Comparison of ENCODE assay signal across 21 mouse cellular contexts in genomic region chr1:71052756-71053155, GRCm38 (mm10). TPM values are rescaled to one million over a fixed set of nuclear protein-coding genes. Genes with fewer than 3 reads are reported as not detected.
DNase-seq lines count a peak whose midpoint lies in the region; ATAC-seq lines count a peak whose summit lies in the region.
"Had no signal": no experiment of that assay in that cellular context is flagged by ENCODE, and none has a peak within 500 bp of the region (broad histone marks: within the 10 kb centered on the region; RNA-seq: fewer than 3 reads in every experiment).

No protein-coding gene starts in this region.

- peaks cover 30% of the 10 kb centered on the region for H3K4me1 ChIP-seq in heart, embryonic 12.5 days (replicated peaks)
- peaks cover 15% of the 10 kb centered on the region for H3K4me1 ChIP-seq in heart, embryonic 16.5 days (ENCODE audit: control insufficient read depth, insufficient read depth, low read length)
- H3K4me1 ChIP-seq in liver, embryonic 13.5 days (replicated peaks) = peaks cover 17% of the 10 kb centered on the region
- H3K4me1 ChIP-seq: embryonic facial prominence, embryonic 10.5 days; forebrain, embryonic 10.5 days; hindbrain, embryonic 12.5 days had no signal

- H3K4me2 ChIP-seq in heart, embryonic 12.5 days = no peak overlapping the region
- H3K4me2 ChIP-seq in heart, embryonic 16.5 days (ENCODE audit: low read depth, low read length) = no peak overlapping the region
- H3K4me2 ChIP-seq in liver, embryonic 13.5 days = no peak overlapping the region
- H3K4me2 ChIP-seq: hindbrain, embryonic 12.5 days had no signal

- peaks cover 3% of the 10 kb centered on the region; the same call in 1 of the 2 replicates for H3K36me3 ChIP-seq in heart, embryonic 12.5 days
- H3K36me3 ChIP-seq in heart, embryonic 16.5 days (ENCODE audit: control insufficient read depth, insufficient read depth) = no peaks in the 10 kb centered on the region
- H3K36me3 ChIP-seq in liver, embryonic 13.5 days = peaks cover 56% of the 10 kb centered on the region
- H3K36me3 ChIP-seq: hindbrain, embryonic 12.5 days had no signal

- no peak overlapping the region for H3K4me3 ChIP-seq in heart, embryonic 12.5 days
- no peak overlapping the region for H3K4me3 ChIP-seq in heart, embryonic 16.5 days (ENCODE audit: low read length)
- no peak overlapping the region for H3K4me3 ChIP-seq in liver, embryonic 13.5 days (replicated peaks)
- H3K4me3 ChIP-seq: embryonic facial prominence, embryonic 10.5 days; forebrain, embryonic 10.5 days; gastrocnemius, adult 2 months; hindbrain, embryonic 12.5 days had no signal

- no peaks in the 10 kb centered on the region for H3K9me3 ChIP-seq in heart, embryonic 12.5 days (replicated peaks)
- no peaks in the 10 kb centered on the region for H3K9me3 ChIP-seq in heart, embryonic 16.5 days (replicated peaks; ENCODE audit: control insufficient read depth, low read length)
- no peaks in the 10 kb centered on the region for H3K9me3 ChIP-seq in liver, embryonic 13.5 days (replicated peaks)
- H3K9me3 ChIP-seq: embryonic facial prominence, embryonic 10.5 days; forebrain, embryonic 10.5 days; hindbrain, embryonic 12.5 days had no signal

- no peak for DNase-seq in heart, postnatal 36 days
- no peak for DNase-seq in heart, postnatal 4 days
- DNase-seq in liver, embryonic 13.5 days = no peak
- DNase-seq: adrenal gland, adult 2 months; adrenal gland, postnatal 36 days; cerebellum, adult 2 months; cerebellum, postnatal 10 days; gastrocnemius, adult 2 months; gastrocnemius, postnatal 25 days had no signal

- intact Hi-C loops in heart, postnatal 36 days (cut with DNase I) = no loop called here

- peak overlapping the region; percentile 64 for H3K27ac ChIP-seq in heart, embryonic 12.5 days (ENCODE audit: poor library complexity, severe bottlenecking)
- peak overlapping the region; percentile 31 for H3K27ac ChIP-seq in heart, embryonic 16.5 days (ENCODE audit: low read length)
- no peak overlapping the region; the same call in 1 of the 2 replicates for H3K27ac ChIP-seq in liver, embryonic 13.5 days
- H3K27ac ChIP-seq: embryonic facial prominence, embryonic 10.5 days; forebrain, embryonic 10.5 days; gastrocnemius, adult 2 months; hindbrain, embryonic 12.5 days had no signal

- no peaks in the 10 kb centered on the region for H3K27me3 ChIP-seq in heart, embryonic 12.5 days (replicated peaks)
- no peaks in the 10 kb centered on the region for H3K27me3 ChIP-seq in heart, embryonic 16.5 days (ENCODE audit: control insufficient read depth, insufficient read depth, low read length)
- no peaks in the 10 kb centered on the region for H3K27me3 ChIP-seq in liver, embryonic 13.5 days
- H3K27me3 ChIP-seq: CH12.LX; hindbrain, embryonic 12.5 days had no signal

- H3K9ac ChIP-seq in heart, embryonic 12.5 days = no peak overlapping the region
- H3K9ac ChIP-seq in heart, embryonic 16.5 days (ENCODE audit: low read length) = no peak overlapping the region
- no peak overlapping the region for H3K9ac ChIP-seq in liver, embryonic 13.5 days
- H3K9ac ChIP-seq: hindbrain, embryonic 12.5 days had no signal

- WGBS in heart, embryonic 12.5 days = 58% methylated on average over 2 of the region's 2 CpGs
- 45% methylated on average over 2 of the region's 2 CpGs for WGBS in heart, embryonic 16.5 days
- WGBS in liver, embryonic 13.5 days (ENCODE audit: insufficient replicate concordance) = 48% methylated on average over 2 of the region's 2 CpGs

- ATAC-seq in heart, embryonic 12.5 days (ENCODE audit: insufficient number of reproducible peaks, low FRiP score) = no peak
- ATAC-seq in heart, embryonic 16.5 days (replicated peaks; ENCODE audit: extremely low read depth, insufficient read depth, low FRiP score) = no peak
- peak; percentile 68 for ATAC-seq in liver, embryonic 13.5 days (ENCODE audit: low read depth)
- ATAC-seq in megakaryocyte progenitor cell, adult 5-6 weeks (replicated peaks; ENCODE audit: poor library complexity) = peak; percentile 52
- ATAC-seq in erythroid progenitor cell, adult 5-6 weeks (replicated peaks; ENCODE audit: low FRiP score, poor library complexity, severe bottlenecking) = no peak
- ATAC-seq: forebrain, embryonic 14.5 days; hindbrain, embryonic 16.5 days; inflammation-experienced regulatory T-cells, adult 6 months; intestine, postnatal 0 days had no signal

RNA-seq across cellular contexts. Expression of gene Bard1, which starts 50.2 kb away (rescaled TPM):
- 1.9 and 2.1 TPM in 2 replicates for polyA plus RNA-seq in heart, embryonic 12.5 days (2016; fragmentation: Nextera tagmentation; extraction: Ambion mirVana)
- under 1 TPM; 0.57 to 0.69 TPM for total RNA-seq in heart, postnatal 36 days (2021)
- polyA plus RNA-seq in heart, embryonic 16.5 days (2015; fragmentation: Nextera tagmentation; extraction: Ambion mirVana) = 1.7 and 2.1 TPM in 2 replicates
- total RNA-seq in heart, postnatal 4 days (2021) = 10 to 100 TPM in 1 of 2 experiments, 1 to 10 TPM in 1; 9.2 to 10.9 TPM
- polyA plus RNA-seq in liver, embryonic 13.5 days (2015; fragmentation: Nextera tagmentation; extraction: Ambion mirVana) = 3.2 and 3.6 TPM in 2 replicates
- 22.5 and 24.0 TPM in 2 replicates for total RNA-seq in megakaryocyte progenitor cell, adult 5-6 weeks (2015)
- total RNA-seq in megakaryocyte progenitor cell, adult 5-6 weeks (2017) = 10.7 and 13.5 TPM in 2 replicates
- total RNA-seq in erythroid progenitor cell, adult 5-6 weeks (2015; ENCODE audit: low replicate concordance) = 52.6 and 62.0 TPM in 2 replicates
- total RNA-seq in erythroid progenitor cell, adult 5-6 weeks (2017; ENCODE audit: low replicate concordance) = 44.6 and 50.4 TPM in 2 replicates

Comparison
In these comparisons a context has a peak if more than half of its experiments do, and no peak if none do; other contexts are left out.
1. RNA of gene Bard1, which starts 50.2 kb away (total RNA-seq): 44.6 to 62.0 TPM in erythroid progenitor cell, adult 5-6 weeks, 10.7 to 24.0 TPM in megakaryocyte progenitor cell, adult 5-6 weeks and 9.2 to 10.9 TPM in heart, postnatal 4 days; 0.57 to 0.69 TPM in heart, postnatal 36 days; every median in the first group is over 4 times any median in the second.
2. ATAC-seq: peak in liver, embryonic 13.5 days (single experiment) and megakaryocyte progenitor cell, adult 5-6 weeks (single experiment); none in heart, embryonic 12.5 days (single experiment), heart, embryonic 16.5 days (single experiment) and erythroid progenitor cell, adult 5-6 weeks (single experiment).